Mouse (Mus musculus) limb, embryonic 12.5 days (tissue): ENCODE data around the gene Cdc42bpa. TPM values are rescaled to one million over a fixed set of nuclear protein-coding genes. Genes with fewer than 3 reads are reported as not detected.

Experiments used
- ATAC-seq: fragments of 200-750 bp; cut with Nextera tagmentation; 2 replicates; pipeline ENCODE4 v1.8.0; 2017; ENCODE audit warnings: low read depth, moderate TSS enrichment; ENCODE audit not compliant: insufficient number of reproducible peaks, insufficient read depth, low FRiP score, low TSS enrichment
- H3K27ac ChIP-seq: fragments of 300-500 bp; sonication (generic); 2 replicates; pipeline ENCODE4 v1.5.1; 2016; ENCODE audit warnings: mild to moderate bottlenecking, moderate library complexity
- H3K27me3 ChIP-seq: fragments of 300-500 bp; sonication (generic); 2 replicates; pipeline ENCODE4 v1.6.1; 2016; ENCODE audit warnings: mild to moderate bottlenecking, moderate library complexity
- H3K36me3 ChIP-seq: fragments of 300-500 bp; sonication (generic); 2 replicates; pipeline ENCODE4 v1.6.1; 2016; ENCODE audit warnings: mild to moderate bottlenecking, moderate library complexity
- H3K4me1 ChIP-seq: fragments of 300-500 bp; sonication (generic); replicated peaks from 2 replicates; pipeline ENCODE4 v1.6.1; 2016
- H3K4me2 ChIP-seq: fragments of 300-500 bp; sonication (generic); 2 replicates; pipeline ENCODE4 v1.6.1; 2016; ENCODE audit warnings: mild to moderate bottlenecking, moderate library complexity
- H3K4me3 ChIP-seq: fragments of 300-500 bp; sonication (generic); replicated peaks from 2 replicates; pipeline ENCODE4 v1.5.1; 2016; ENCODE audit warnings: mild to moderate bottlenecking
- H3K9ac ChIP-seq: fragments of 300-500 bp; sonication (generic); replicated peaks from 2 replicates; pipeline ENCODE4 v1.6.1; 2016; ENCODE audit warnings: mild to moderate bottlenecking, moderate library complexity
- H3K9me3 ChIP-seq: fragments of 300-500 bp; sonication (generic); 2 replicates; pipeline ENCODE4 v1.6.1; 2016; ENCODE audit warnings: mild to moderate bottlenecking, moderate library complexity
- WGBS: fragments of 180-500 bp; shearing (Covaris S2); methylation state at CpG from one replicate; pipeline ENCODE4 v1.1.7; 2016; 5-methylcytosine and 5-hydroxymethylcytosine counted together
- polyA plus RNA-seq: library from polyadenylated mRNA; unstranded; fragments of >200 nt; fragmentation: Nextera tagmentation; extraction: Ambion mirVana; gene quantifications from 2 replicates; pipeline ENCODE4 v1.2.1, GENCODE M21; 2016

Gene Cdc42bpa
- polyA plus RNA-seq, 1 experiment from 2014 or later = 18.0 TPM

DNA sequence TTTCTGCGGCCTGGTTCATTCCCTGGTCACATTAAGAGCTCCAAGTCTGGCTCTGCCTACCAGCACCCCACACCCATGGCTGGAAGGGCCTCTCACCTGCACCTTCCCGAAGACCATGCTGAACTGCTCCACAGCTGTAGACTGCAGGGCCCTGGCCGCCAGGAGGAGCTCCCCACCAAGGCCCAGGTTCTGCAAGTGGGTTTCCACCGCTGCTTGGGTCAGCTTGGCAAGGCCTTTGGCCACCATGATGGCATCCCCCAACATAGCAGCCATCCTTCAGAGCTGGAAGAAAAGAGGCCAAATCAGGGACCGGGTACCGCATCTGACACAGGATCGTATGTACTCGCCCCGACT, 221.7 kb downstream of the Cdc42bpa start:
- no peak for ATAC-seq
- Histone ChIP-seq H3K4me1 (no peaks in the 10 kb centered on the region), H3K27ac (no peak overlapping the region), H3K27me3 (no peaks in the 10 kb centered on the region), H3K9me3 (no peaks in the 10 kb centered on the region), H3K4me2 (no peak overlapping the region), H3K9ac (no peak overlapping the region), H3K36me3 (no peaks in the 10 kb centered on the region), H3K4me3 (no peak overlapping the region)
- WGBS = 86% methylated on average over 9 of the region's 9 CpGs

GRCm38 (mm10) chr1:180182731-180183130, 222.5 kb downstream of the Cdc42bpa start:
- no peak overlapping the region for H3K27ac ChIP-seq
- no peaks in the 10 kb centered on the region for H3K9me3 ChIP-seq
- ATAC-seq = no peak
- WGBS = 77% methylated on average over 3 of the region's 3 CpGs
- no peaks in the 10 kb centered on the region for H3K36me3 ChIP-seq
- H3K9ac ChIP-seq = no peak overlapping the region
- no peaks in the 10 kb centered on the region for H3K27me3 ChIP-seq
- H3K4me2 ChIP-seq = no peak overlapping the region
- no peak overlapping the region for H3K4me3 ChIP-seq
- no peaks in the 10 kb centered on the region for H3K4me1 ChIP-seq

DNA sequence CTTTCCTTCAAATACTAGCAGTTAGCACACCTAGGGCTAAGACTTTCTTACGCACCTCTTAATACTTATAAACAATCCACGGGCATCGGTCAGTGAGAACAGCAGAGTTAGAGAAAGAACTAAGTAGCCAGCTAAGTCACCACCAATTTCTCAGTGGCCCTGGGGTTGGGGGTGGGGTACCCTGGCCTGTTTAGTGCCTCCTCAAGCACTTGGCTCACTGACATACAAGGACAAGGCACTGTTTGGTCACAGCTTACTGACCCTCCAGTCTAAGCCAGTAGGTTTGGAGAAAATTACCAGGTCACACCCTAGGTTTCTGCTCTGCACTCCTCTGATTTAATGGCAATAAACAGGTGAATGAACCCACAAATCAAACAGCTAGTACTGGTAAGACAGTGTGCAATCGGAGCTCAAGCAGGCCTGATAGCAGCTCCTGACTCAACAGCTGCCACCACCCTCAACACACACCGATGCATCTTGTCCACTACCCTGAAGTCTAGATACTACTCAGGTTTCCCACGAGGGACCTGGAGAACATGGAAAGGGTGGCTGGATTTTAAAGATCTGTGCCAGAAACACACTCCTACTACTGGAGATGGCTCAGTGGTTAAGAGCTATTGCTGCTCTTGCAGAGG, 223.4 kb downstream of the Cdc42bpa start:
- ATAC-seq = no peak
- no peak overlapping the region for H3K27ac ChIP-seq
- H3K4me2 ChIP-seq = no peak overlapping the region
- H3K4me3 ChIP-seq = no peak overlapping the region
- H3K9ac ChIP-seq = no peak overlapping the region
- H3K36me3 ChIP-seq = no peaks in the 10 kb centered on the region
- WGBS = 82% methylated on average over 6 of the region's 6 CpGs
- H3K9me3 ChIP-seq = 0 out of 2 replicates have a peak, but pooled peaks cover 5% of the 10 kb centered on the region
- no peaks in the 10 kb centered on the region for H3K4me1 ChIP-seq
- H3K27me3 ChIP-seq = no peaks in the 10 kb centered on the region

GRCm38 (mm10) chr1:180184768-180185167, 224.5 kb downstream of the Cdc42bpa start:
- no peak for ATAC-seq
- no peaks in the 10 kb centered on the region for H3K27me3 ChIP-seq
- H3K4me3 ChIP-seq = no peak overlapping the region
- no peak overlapping the region for H3K4me2 ChIP-seq
- 0 out of 2 replicates have a peak, but pooled peaks cover 5% of the 10 kb centered on the region for H3K9me3 ChIP-seq
- no peak overlapping the region for H3K27ac ChIP-seq
- H3K4me1 ChIP-seq = no peaks in the 10 kb centered on the region
- WGBS = 42% methylated on average over 7 of the region's 7 CpGs
- H3K36me3 ChIP-seq = no peaks in the 10 kb centered on the region
- no peak overlapping the region for H3K9ac ChIP-seq

DNA sequence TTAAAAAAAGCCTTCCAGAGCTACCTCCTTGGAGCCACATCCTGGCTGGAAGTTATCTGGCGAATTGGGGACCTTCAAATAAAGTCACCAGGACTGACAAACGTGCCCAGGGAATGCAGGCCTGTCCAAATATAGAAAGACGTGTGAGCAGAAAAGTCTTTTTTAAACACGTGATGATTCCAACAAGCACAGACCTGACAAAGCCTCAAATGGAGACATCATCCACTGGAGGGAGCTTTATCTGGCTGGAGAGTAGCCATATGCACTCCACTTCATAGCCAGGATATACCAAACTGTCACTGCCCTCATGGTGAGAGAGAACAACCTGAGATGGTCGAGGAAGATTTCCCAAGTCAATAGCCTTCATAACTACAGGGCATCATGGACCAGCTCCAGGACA, 225.6 kb downstream of the Cdc42bpa start:
- ATAC-seq = no peak
- Histone ChIP-seq H3K4me1 (no peaks in the 10 kb centered on the region), H3K9me3 (0 out of 2 replicates have a peak, but pooled peaks cover 5% of the 10 kb centered on the region), H3K36me3 (no peaks in the 10 kb centered on the region), H3K27ac (no peak overlapping the region), H3K9ac (no peak overlapping the region), H3K4me2 (no peak overlapping the region), H3K4me3 (no peak overlapping the region), H3K27me3 (no peaks in the 10 kb centered on the region)
- 65% methylated on average over 5 of the region's 5 CpGs for WGBS

DNA sequence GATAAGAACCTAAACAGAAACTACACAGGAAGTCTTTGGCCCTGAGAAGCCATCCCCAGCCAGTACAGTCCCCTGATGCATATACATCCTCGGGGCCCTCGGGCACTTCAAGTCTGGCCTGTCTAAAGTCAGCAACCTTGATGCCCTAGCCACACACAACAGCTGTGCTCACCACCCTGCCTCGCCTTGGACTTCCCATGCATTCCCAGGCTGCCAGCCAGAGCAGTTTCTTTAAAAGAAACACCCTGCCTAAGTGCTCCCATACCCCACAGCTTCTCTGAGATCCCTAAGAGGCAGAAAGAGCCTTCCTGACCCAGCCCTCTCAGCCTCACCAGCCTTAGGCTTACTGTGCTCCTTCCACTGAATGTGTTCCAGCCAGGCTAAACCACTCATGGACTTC, 226.1 kb downstream of the Cdc42bpa start:
- H3K4me3 ChIP-seq = no peak overlapping the region
- no peak overlapping the region for H3K9ac ChIP-seq
- 84% methylated on average over 3 of the region's 3 CpGs for WGBS
- no peaks in the 10 kb centered on the region for H3K4me1 ChIP-seq
- no peak for ATAC-seq
- H3K27me3 ChIP-seq = no peaks in the 10 kb centered on the region
- H3K36me3 ChIP-seq = no peaks in the 10 kb centered on the region
- no peak overlapping the region for H3K4me2 ChIP-seq
- 0 out of 2 replicates have a peak, but pooled peaks cover 5% of the 10 kb centered on the region for H3K9me3 ChIP-seq
- no peak overlapping the region for H3K27ac ChIP-seq

- Histone ChIP-seq H3K4me1 (no peaks in the 10 kb centered on the region), H3K4me3 (no peak overlapping the region), H3K4me2 (no peak overlapping the region), H3K9me3 (0 out of 2 replicates have a peak, but pooled peaks cover 5% of the 10 kb centered on the region), H3K36me3 (no peaks in the 10 kb centered on the region), H3K27me3 (peaks cover 8% of the 10 kb centered on the region), H3K9ac (no peak overlapping the region), H3K27ac (no peak overlapping the region)
- WGBS = 84% methylated on average over 4 of the region's 4 CpGs
- no peak for ATAC-seq
Measured at GRCm38 (mm10) chr1:180188951-180189350, 228.7 kb downstream of the Cdc42bpa start.

- WGBS = 77% methylated on average over 8 of the region's 8 CpGs
- H3K9ac ChIP-seq = no peak overlapping the region
- H3K9me3 ChIP-seq = 0 out of 2 replicates have a peak, but pooled peaks cover 5% of the 10 kb centered on the region
- H3K4me3 ChIP-seq = no peak overlapping the region
- peaks cover 19% of the 10 kb centered on the region for H3K27me3 ChIP-seq
- H3K4me2 ChIP-seq = no peak overlapping the region
- peaks cover 6% of the 10 kb centered on the region for H3K4me1 ChIP-seq
- ATAC-seq = no peak
- no peak overlapping the region for H3K27ac ChIP-seq
- no peaks in the 10 kb centered on the region for H3K36me3 ChIP-seq
Measured at GRCm38 (mm10) chr1:180191112-180191511, 230.8 kb downstream of the Cdc42bpa start.

- Histone ChIP-seq H3K27me3 (peaks cover 19% of the 10 kb centered on the region), H3K4me2 (no peak overlapping the region), H3K4me1 (peaks cover 10% of the 10 kb centered on the region), H3K4me3 (no peak overlapping the region), H3K27ac (no peak overlapping the region), H3K36me3 (no peaks in the 10 kb centered on the region), H3K9ac (no peak overlapping the region), H3K9me3 (0 out of 2 replicates have a peak, but pooled peaks cover 5% of the 10 kb centered on the region)
- ATAC-seq = no peak
- WGBS = 71% methylated on average over 7 of the region's 7 CpGs
Measured at GRCm38 (mm10) chr1:180191651-180192220, 231.5 kb downstream of the Cdc42bpa start.

DNA sequence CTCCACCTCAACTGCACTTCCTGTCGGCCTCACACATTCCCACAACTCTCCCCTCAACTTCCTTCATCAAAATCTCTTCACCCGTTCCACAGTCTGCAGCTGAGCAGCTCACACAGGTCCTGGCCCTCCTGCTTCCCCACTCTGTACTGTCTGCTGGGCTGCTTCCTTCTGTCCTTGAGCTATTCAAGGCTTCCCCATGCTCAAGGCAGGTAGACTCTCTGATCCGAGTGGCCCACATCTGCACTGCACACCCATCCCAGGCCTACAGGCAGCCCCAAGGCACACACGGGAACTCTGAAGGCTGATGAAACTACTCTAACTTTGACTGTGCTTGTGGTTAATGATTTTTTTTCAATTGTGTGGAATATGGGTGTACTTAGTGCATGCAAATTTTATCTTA, 232.6 kb downstream of the Cdc42bpa start:
- ATAC-seq = no peak
- no peak overlapping the region for H3K4me2 ChIP-seq
- no peaks in the 10 kb centered on the region for H3K36me3 ChIP-seq
- peaks cover 10% of the 10 kb centered on the region for H3K4me1 ChIP-seq
- H3K4me3 ChIP-seq = no peak overlapping the region
- H3K27ac ChIP-seq = no peak overlapping the region
- 61% methylated on average over 4 of the region's 4 CpGs for WGBS
- H3K9me3 ChIP-seq = 0 out of 2 replicates have a peak, but pooled peaks cover 5% of the 10 kb centered on the region
- H3K27me3 ChIP-seq = peaks cover 19% of the 10 kb centered on the region
- H3K9ac ChIP-seq = no peak overlapping the region

GRCm38 (mm10) chr1:180193391-180193935, 233.2 kb downstream of the Cdc42bpa start:
- Histone ChIP-seq H3K36me3 (no peaks in the 10 kb centered on the region), H3K4me1 (peaks cover 10% of the 10 kb centered on the region), H3K4me3 (no peak overlapping the region), H3K9ac (no peak overlapping the region), H3K4me2 (no peak overlapping the region), H3K27me3 (peaks cover 19% of the 10 kb centered on the region), H3K9me3 (no peaks in the 10 kb centered on the region), H3K27ac (no peak overlapping the region)
- no peak for ATAC-seq
- 77% methylated on average over 8 of the region's 8 CpGs for WGBS
